Mouse (Mus musculus) heart, postnatal 0 days (tissue): ENCODE measurements around the gene Pkp4. TPM values are rescaled to one million over a fixed set of nuclear protein-coding genes. Genes with fewer than 3 reads are reported as not detected.
"Not testable (repeated sequence)": the region's sequence is repeated elsewhere in the genome, so short reads cannot be mapped to it uniquely, and the experiment has no call there.

Experiments used
- ATAC-seq: fragments of 200-750 bp; cut with Nextera tagmentation; 2 replicates; pipeline ENCODE4 v1.8.0; 2017; ENCODE audit warnings: low read depth, moderate number of reproducible peaks, moderate library complexity; ENCODE audit not compliant: insufficient read depth
- DNase-seq: peaks from one replicate; pipeline ENCODE4 v3.0.0-alpha.2; 2016; ENCODE audit warnings: low spot score
- H3K27ac ChIP-seq: fragments of 300-500 bp; sonication (generic); 2 replicates; pipeline ENCODE4 v1.5.1; 2014; ENCODE audit warnings: low read depth, mild to moderate bottlenecking
- H3K27me3 ChIP-seq: fragments of 300-500 bp; sonication (generic); 2 replicates; pipeline ENCODE4 v1.6.1; 2014; ENCODE audit warnings: low read length, mixed read lengths; ENCODE audit not compliant: control insufficient read depth, insufficient read depth
- H3K36me3 ChIP-seq: fragments of 300-500 bp; sonication (generic); replicated peaks from 2 replicates; pipeline ENCODE4 v1.6.1; 2014; ENCODE audit warnings: low read length, mixed read lengths; ENCODE audit not compliant: control insufficient read depth, insufficient read depth
- H3K4me1 ChIP-seq: fragments of 300-500 bp; sonication (generic); 2 replicates; pipeline ENCODE4 v1.6.1; 2014; ENCODE audit warnings: antibody characterized with exemption; ENCODE audit not compliant: control insufficient read depth, insufficient read depth
- H3K4me2 ChIP-seq: fragments of 300-500 bp; sonication (generic); 2 replicates; pipeline ENCODE4 v1.6.1; 2014; ENCODE audit warnings: low read depth, mild to moderate bottlenecking, low read length, moderate library complexity
- H3K4me3 ChIP-seq: fragments of 300-500 bp; sonication (generic); 2 replicates; pipeline ENCODE4 v1.5.1; 2014; ENCODE audit warnings: low read depth, low read length
- H3K9ac ChIP-seq: fragments of 300-500 bp; sonication (generic); replicated peaks from 2 replicates; pipeline ENCODE4 v1.6.1; 2014; ENCODE audit warnings: low read depth, low read length, mixed read lengths
- H3K9me3 ChIP-seq: fragments of 300-500 bp; sonication (generic); replicated peaks from 2 replicates; pipeline ENCODE4 v1.6.1; 2016; ENCODE audit warnings: low read length; ENCODE audit not compliant: control insufficient read depth
- CTCF ChIP-seq: IDR thresholded peaks from 2 replicates; pipeline ENCODE4 v1.5.1; 2016; ENCODE audit warnings: antibody characterized with exemption, control low read depth, low read depth
- EP300 ChIP-seq: IDR thresholded peaks from 2 replicates; pipeline ENCODE4 v1.6.1; 2016; ENCODE audit warnings: antibody characterized with exemption, low read depth
- WGBS: fragments of 180-500 bp; shearing (Covaris S2); extraction: QIAGEN DNeasy Blood & Tissue Kit; methylation state at CpG from one replicate; pipeline ENCODE4 v1.1.7; 2014; 5-methylcytosine and 5-hydroxymethylcytosine counted together
- polyA plus RNA-seq: library from polyadenylated mRNA; unstranded; fragments of >200 nt; fragmentation: Nextera tagmentation; extraction: Ambion mirVana; gene quantifications from 2 replicates; pipeline ENCODE4 v1.2.1, GENCODE M21; 2015
- total RNA-seq: library from RNA; depleted of rRNA; stranded (reverse); fragments of >200 nt; gene quantifications from 2 replicates; pipeline ENCODE4 v1.2.3, GENCODE M21; 2014; ENCODE audit warnings: low replicate concordance

The Pkp4 gene
- total and polyA plus RNA-seq, 2 experiments from 2014 or later: 36.1 to 232 TPM

- Histone ChIP-seq H3K4me3 (no peak overlapping the region), H3K9ac (no peak overlapping the region), H3K4me2 (no peak overlapping the region), H3K27me3 (no peaks in the 10 kb centered on the region), H3K4me1 (peaks cover 13% of the 10 kb centered on the region; the same call in 1 of the 2 replicates), H3K9me3 (no peaks in the 10 kb centered on the region), H3K27ac (peak overlapping the region; percentile 48; the same call in 1 of the 2 replicates), H3K36me3 (no peaks in the 10 kb centered on the region)
- no peak for TF ChIP-seq EP300
- no peak for TF ChIP-seq CTCF
- peak; percentile 29 for DNase-seq
- no peak for ATAC-seq
- WGBS: 42% methylated on average over 3 of the region's 3 CpGs
Observed at GRCm38 (mm10) chr2:59364156-59364842, 203.6 kb downstream of the Pkp4 start.

- no peak for ATAC-seq
- WGBS: 91% methylated on average over 4 of the region's 4 CpGs
- H3K27ac ChIP-seq: no peak overlapping the region
- no peak overlapping the region for H3K4me2 ChIP-seq
- H3K9ac ChIP-seq: no peak overlapping the region
- DNase-seq: no peak
- H3K4me3 ChIP-seq: no peak overlapping the region
- no peaks in the 10 kb centered on the region for H3K27me3 ChIP-seq
- 0 out of 2 replicates have a peak, but pooled peaks cover 7% of the 10 kb centered on the region for H3K4me1 ChIP-seq
- no peaks in the 10 kb centered on the region for H3K9me3 ChIP-seq
- H3K36me3 ChIP-seq: no peaks in the 10 kb centered on the region
- TF ChIP-seq EP300: no peak
Observed at GRCm38 (mm10) chr2:59367191-59367590, 206.5 kb downstream of the Pkp4 start.

GRCm38 (mm10) chr2:59373113-59373512, 212.5 kb downstream of the Pkp4 start:
- H3K4me2 ChIP-seq: no peak overlapping the region
- no peak overlapping the region for H3K4me3 ChIP-seq
- no peaks in the 10 kb centered on the region for H3K36me3 ChIP-seq
- H3K27ac ChIP-seq: no peak overlapping the region
- no peak for ATAC-seq
- no peak for DNase-seq
- no peak for TF ChIP-seq CTCF
- no peak for TF ChIP-seq EP300
- H3K4me1 ChIP-seq: no peaks in the 10 kb centered on the region
- H3K9me3 ChIP-seq: no peaks in the 10 kb centered on the region
- no peaks in the 10 kb centered on the region for H3K27me3 ChIP-seq
- H3K9ac ChIP-seq: no peak overlapping the region
- 93% methylated on average over 2 of the region's 2 CpGs for WGBS

GRCm38 (mm10) chr2:59378096-59378495, 217.4 kb downstream of the Pkp4 start:
- H3K27ac ChIP-seq: no peak overlapping the region
- H3K4me1 ChIP-seq: no peaks in the 10 kb centered on the region
- no peak overlapping the region for H3K9ac ChIP-seq
- H3K4me3 ChIP-seq: no peak overlapping the region
- H3K9me3 ChIP-seq: no peaks in the 10 kb centered on the region
- no peak for ATAC-seq
- no peaks in the 10 kb centered on the region for H3K36me3 ChIP-seq
- H3K4me2 ChIP-seq: no peak overlapping the region
- 90% methylated on average over 9 of the region's 9 CpGs for WGBS
- H3K27me3 ChIP-seq: no peaks in the 10 kb centered on the region
- TF ChIP-seq EP300 (no peak), CTCF (no peak)
- no peak for DNase-seq

- not testable (repeated sequence) for H3K36me3 ChIP-seq, H3K9ac ChIP-seq
- WGBS: 96% methylated on average over 15 of the region's 17 CpGs
Observed at GRCm38 (mm10) chr2:59378861-59379260, 218.2 kb downstream of the Pkp4 start.

GRCm38 (mm10) chr2:59383231-59383630, 222.6 kb downstream of the Pkp4 start:
- no peaks in the 10 kb centered on the region for H3K9me3 ChIP-seq
- H3K4me1 ChIP-seq: no peaks in the 10 kb centered on the region
- TF ChIP-seq CTCF: no peak
- no peak for TF ChIP-seq EP300
- no peak overlapping the region for H3K27ac ChIP-seq
- no peak overlapping the region for H3K4me3 ChIP-seq
- no peaks in the 10 kb centered on the region for H3K27me3 ChIP-seq
- H3K4me2 ChIP-seq: no peak overlapping the region
- H3K36me3 ChIP-seq: no peaks in the 10 kb centered on the region
- H3K9ac ChIP-seq: no peak overlapping the region
- DNase-seq (no peak), ATAC-seq (no peak)
- WGBS: 94% methylated on average over 17 of the region's 17 CpGs

More at GRCm38 (mm10) chr2:59378861-59379260, 218.2 kb downstream of the Pkp4 start:
- not testable (repeated sequence) for H3K9me3 ChIP-seq, H3K27me3 ChIP-seq, ATAC-seq, H3K4me1 ChIP-seq, H3K4me3 ChIP-seq, H3K27ac ChIP-seq, H3K4me2 ChIP-seq, DNase-seq
